Mouse (Mus musculus) forebrain, embryonic 11.5 days (tissue): ENCODE data around the gene Olfr1192-ps1. TPM values are rescaled to one million over a fixed set of nuclear protein-coding genes. Genes with fewer than 3 reads are reported as not detected.
"Not testable (repeated sequence)": the region's sequence is repeated elsewhere in the genome, so short reads cannot be mapped to it uniquely, and the experiment has no call there.

Source experiments
- ATAC-seq: fragments of 200-750 bp; cut with Nextera tagmentation; replicated peaks from 2 replicates; pipeline ENCODE4 v1.8.0; 2017; ENCODE audit warnings: moderate TSS enrichment; ENCODE audit not compliant: low FRiP score
- DNase-seq: peaks from one replicate; pipeline ENCODE4 v3.0.0-alpha.2; 2017; ENCODE audit warnings: low spot score
- H3K27ac ChIP-seq: fragments of 300-500 bp; sonication (generic); 2 replicates; pipeline ENCODE4 v1.5.1; 2014; ENCODE audit warnings: low read depth, low read length
- H3K27me3 ChIP-seq: fragments of 300-500 bp; sonication (generic); 2 replicates; pipeline ENCODE4 v1.6.1; 2014; ENCODE audit warnings: mild to moderate bottlenecking, low read length, mixed read lengths; ENCODE audit not compliant: control insufficient read depth, insufficient read depth
- H3K36me3 ChIP-seq: fragments of 300-500 bp; sonication (generic); 2 replicates; pipeline ENCODE4 v1.6.1; 2014; ENCODE audit warnings: mild to moderate bottlenecking, low read length, moderate library complexity, mixed read lengths; ENCODE audit not compliant: control insufficient read depth, insufficient read depth
- H3K4me1 ChIP-seq: fragments of 300-500 bp; sonication (generic); replicated peaks from 2 replicates; pipeline ENCODE4 v1.6.1; 2014; ENCODE audit warnings: low read length, mixed read lengths; ENCODE audit not compliant: control insufficient read depth, insufficient read depth
- H3K4me2 ChIP-seq: fragments of 300-500 bp; sonication (generic); 2 replicates; pipeline ENCODE4 v1.6.1; 2014; ENCODE audit warnings: low read depth, mild to moderate bottlenecking, low read length, moderate library complexity, mixed read lengths; ENCODE audit not compliant: severe bottlenecking
- H3K4me3 ChIP-seq: fragments of 300-500 bp; sonication (generic); 2 replicates; pipeline ENCODE4 v1.5.1; 2014; ENCODE audit warnings: low read depth, low read length
- H3K9ac ChIP-seq: fragments of 300-500 bp; sonication (generic); 2 replicates; pipeline ENCODE4 v1.6.1; 2014; ENCODE audit warnings: low read length
- H3K9me3 ChIP-seq: fragments of 300-500 bp; sonication (generic); 2 replicates; pipeline ENCODE4 v1.6.1; 2016; ENCODE audit warnings: low read length, mixed read lengths; ENCODE audit not compliant: control insufficient read depth
- WGBS: fragments of 180-500 bp; shearing (Covaris S2); extraction: QIAGEN DNeasy Blood & Tissue Kit; methylation state at CpG from one replicate; pipeline ENCODE4 v1.1.7; 2014; 5-methylcytosine and 5-hydroxymethylcytosine counted together
- polyA plus RNA-seq: library from polyadenylated mRNA; unstranded; fragments of >200 nt; fragmentation: Nextera tagmentation; extraction: Ambion mirVana; gene quantifications from 2 replicates; pipeline ENCODE4 v1.2.1, GENCODE M21; 2014

Olfr1192-ps1 gene
- not detected in 2 replicates for polyA plus RNA-seq

GRCm38 (mm10) chr2:88648209-88648608 lies at the start of gene Olfr1192-ps1:
Gene Olfr1192-ps1 (plus strand): TSS chr2:88648509.
- 48% methylated on average over 1 of the region's 1 CpGs for WGBS

GRCm38 (mm10) chr2:88640242-88640641 lies 8.1 kb upstream of the Olfr1192-ps1 start, which contains the start of gene Olfr1191-ps1:
Gene Olfr1191-ps1 (plus strand): TSS chr2:88640542.
- not testable (repeated sequence) for ATAC-seq, H3K9ac ChIP-seq, H3K4me2 ChIP-seq, H3K9me3 ChIP-seq, H3K27me3 ChIP-seq, DNase-seq, H3K4me1 ChIP-seq, H3K4me3 ChIP-seq, H3K36me3 ChIP-seq, H3K27ac ChIP-seq
- 84% methylated on average over 1 of the region's 1 CpGs for WGBS

More at GRCm38 (mm10) chr2:88648209-88648608, at the start of gene Olfr1192-ps1:
- Histone ChIP-seq H3K4me3 (no peak within 1 kb of the TSS), H3K9me3 (no peaks in the 10 kb centered on the region), H3K4me1 (no peaks in the 10 kb centered on the region), H3K4me2 (no peak within 1 kb of the TSS), H3K27ac (no peak within 1 kb of the TSS), H3K27me3 (no peaks in the 10 kb centered on the region), H3K36me3 (no peaks in the 10 kb centered on the region), H3K9ac (no peak within 1 kb of the TSS)
- DNase-seq = no peak
- ATAC-seq = no peak

DNA sequence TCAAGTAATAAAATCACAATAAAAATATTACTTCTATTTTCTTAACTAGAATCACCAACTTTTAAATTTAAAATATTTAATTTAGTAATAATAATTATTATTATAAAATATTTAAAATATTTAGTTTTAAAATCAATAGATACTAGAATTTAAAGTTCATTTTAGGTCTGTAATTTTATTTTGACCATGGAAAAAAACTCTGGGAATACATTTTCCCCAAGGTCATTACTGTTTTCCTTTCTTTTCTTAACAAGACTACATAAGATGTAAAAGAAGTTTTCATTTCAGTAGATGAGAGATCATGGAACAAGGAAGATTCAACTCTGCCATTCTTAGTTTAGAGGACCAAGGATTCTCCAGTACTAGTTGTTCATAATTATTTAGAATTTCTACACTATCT lies 27.0 kb downstream of the Olfr1192-ps1 start, which contains the start of gene Olfr1193:
TSS of gene Olfr1193 (plus strand) at position 301 of the 400 bp plus-strand sequence.
- H3K4me3 ChIP-seq, DNase-seq, ATAC-seq, H3K36me3 ChIP-seq, H3K27me3 ChIP-seq, H3K9ac ChIP-seq, H3K27ac ChIP-seq, H3K4me1 ChIP-seq, H3K4me2 ChIP-seq, H3K9me3 ChIP-seq: not testable (repeated sequence)

DNA sequence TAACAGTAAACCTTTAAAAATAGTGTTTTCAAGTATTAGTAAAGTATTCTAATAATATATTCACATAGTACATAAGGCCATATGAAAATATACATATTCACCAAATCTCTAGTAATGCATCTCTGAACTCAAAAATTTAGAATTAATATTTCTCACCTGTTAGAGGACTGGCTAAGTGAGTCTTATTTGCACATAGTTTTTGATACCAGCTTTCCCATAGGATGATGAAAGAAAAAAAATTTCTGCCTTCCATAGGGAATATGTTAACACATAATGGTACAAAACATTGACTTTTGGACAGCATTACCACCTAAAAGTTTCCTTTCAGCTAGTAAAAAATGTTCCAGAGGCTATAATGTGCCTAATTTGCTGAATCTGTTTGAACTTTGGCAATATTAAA lies 40.8 kb downstream of the Olfr1192-ps1 start, which contains the start of gene Olfr1195:
TSS of gene Olfr1195 (minus strand) at position 101 of the 400 bp plus-strand sequence.
- H3K4me3 ChIP-seq = no peak within 1 kb of the TSS
- H3K27ac ChIP-seq = no peak within 1 kb of the TSS
- no peaks in the 10 kb centered on the region for H3K27me3 ChIP-seq
- no peaks in the 10 kb centered on the region for H3K4me1 ChIP-seq
- H3K9ac ChIP-seq = no peak within 1 kb of the TSS
- DNase-seq (no peak), ATAC-seq (no peak)
- no peak within 1 kb of the TSS for H3K4me2 ChIP-seq
- H3K36me3 ChIP-seq = no peaks in the 10 kb centered on the region
- H3K9me3 ChIP-seq = no peaks in the 10 kb centered on the region

GRCm38 (mm10) chr2:88704497-88704896 lies 56.2 kb downstream of the Olfr1192-ps1 start, which contains the start of gene Olfr1196:
Gene Olfr1196 (minus strand): TSS chr2:88704597.
- H3K27me3 ChIP-seq = no peaks in the 10 kb centered on the region
- WGBS = 89% methylated on average over 2 of the region's 2 CpGs

More at GRCm38 (mm10) chr2:88704497-88704896, 56.2 kb downstream of the Olfr1192-ps1 start, which contains the start of gene Olfr1196:
- H3K27ac ChIP-seq = no peak within 1 kb of the TSS
- no peaks in the 10 kb centered on the region for H3K4me1 ChIP-seq
- no peaks in the 10 kb centered on the region for H3K36me3 ChIP-seq
- ATAC-seq = no peak
- no peak for DNase-seq
- H3K4me2 ChIP-seq = no peak within 1 kb of the TSS
- H3K9me3 ChIP-seq = no peaks in the 10 kb centered on the region
- H3K4me3 ChIP-seq = no peak within 1 kb of the TSS
- no peak within 1 kb of the TSS for H3K9ac ChIP-seq

Other genes with a start within 250 kb of the Olfr1192-ps1 start
- gene Olfr1179, start 242.1 kb upstream of the Olfr1192-ps1 start, polyA plus RNA-seq = not detected in 2 replicates
- gene Olfr1180, start 229.4 kb upstream of the Olfr1192-ps1 start, polyA plus RNA-seq = not detected in 2 replicates
- not detected in 2 replicates for gene Olfr1181, start 222.3 kb upstream of the Olfr1192-ps1 start, polyA plus RNA-seq
- gene Gm13757, start 199.4 kb upstream of the Olfr1192-ps1 start, polyA plus RNA-seq = not detected in 2 replicates
- not detected in 2 replicates for gene Olfr1183, start 193.6 kb upstream of the Olfr1192-ps1 start, polyA plus RNA-seq
- not detected in 2 replicates for gene Olfr1184, start 164.9 kb upstream of the Olfr1192-ps1 start, polyA plus RNA-seq
- not detected in 2 replicates for gene Olfr1185-ps1, start 155.2 kb upstream of the Olfr1192-ps1 start, polyA plus RNA-seq
- gene Olfr1186, start 130.0 kb upstream of the Olfr1192-ps1 start, polyA plus RNA-seq = not detected in 2 replicates
- not detected in 2 replicates for gene Olfr1188, start 91.6 kb upstream of the Olfr1192-ps1 start, polyA plus RNA-seq
- gene Olfr1189, start 62.1 kb upstream of the Olfr1192-ps1 start, polyA plus RNA-seq = not detected in 2 replicates
- not detected in 2 replicates for gene Olfr1191-ps1, start 8.0 kb upstream of the Olfr1192-ps1 start, polyA plus RNA-seq
- gene Olfr1193, start 27.1 kb downstream of the Olfr1192-ps1 start, polyA plus RNA-seq = not detected in 2 replicates
- gene Olfr1195, start 40.7 kb downstream of the Olfr1192-ps1 start, polyA plus RNA-seq = not detected in 2 replicates
- not detected in 2 replicates for gene Olfr1196, start 56.1 kb downstream of the Olfr1192-ps1 start, polyA plus RNA-seq
- not detected in 2 replicates for gene Olfr1197, start 83.9 kb downstream of the Olfr1192-ps1 start, polyA plus RNA-seq
- not detected in 2 replicates for gene Olfr1198, start 102.9 kb downstream of the Olfr1192-ps1 start, polyA plus RNA-seq
- gene Olfr1199, start 112.0 kb downstream of the Olfr1192-ps1 start, polyA plus RNA-seq = not detected in 2 replicates
- not detected in 2 replicates for gene Olfr1200, start 122.0 kb downstream of the Olfr1192-ps1 start, polyA plus RNA-seq
- not detected in 2 replicates for gene Olfr1201, start 144.5 kb downstream of the Olfr1192-ps1 start, polyA plus RNA-seq
- gene Olfr1202, start 166.0 kb downstream of the Olfr1192-ps1 start, polyA plus RNA-seq = not detected in 2 replicates
- gene Olfr1205, start 181.2 kb downstream of the Olfr1192-ps1 start, polyA plus RNA-seq = not detected in 2 replicates
- not detected in 2 replicates for gene Olfr1204, start 200.8 kb downstream of the Olfr1192-ps1 start, polyA plus RNA-seq
- gene Olfr1206, start 214.7 kb downstream of the Olfr1192-ps1 start, polyA plus RNA-seq = not detected in 2 replicates